Mouse (Mus musculus) embryonic facial prominence, embryonic 13.5 days (tissue): Measurements from ENCODE around the gene Slc26a6. TPM values are rescaled to one million over a fixed set of nuclear protein-coding genes. Genes with fewer than 3 reads are reported as not detected.

Source experiments
- ATAC-seq: fragments of 200-750 bp; cut with Nextera tagmentation; 2 replicates; pipeline ENCODE4 v1.8.0; 2017; ENCODE audit warnings: low read depth; ENCODE audit not compliant: insufficient number of reproducible peaks, insufficient read depth, low FRiP score, low TSS enrichment
- H3K27ac ChIP-seq: fragments of 300-500 bp; sonication (generic); 2 replicates; pipeline ENCODE4 v1.5.1; 2015; ENCODE audit warnings: moderate library complexity, mild to moderate bottlenecking, inconsistent platforms
- H3K27me3 ChIP-seq: fragments of 300-500 bp; sonication (generic); 2 replicates; pipeline ENCODE4 v1.6.1; 2015; ENCODE audit warnings: mild to moderate bottlenecking, inconsistent platforms
- H3K36me3 ChIP-seq: fragments of 300-500 bp; sonication (generic); 2 replicates; pipeline ENCODE4 v1.6.1; 2015; ENCODE audit warnings: mild to moderate bottlenecking, inconsistent platforms
- H3K4me1 ChIP-seq: fragments of 300-500 bp; sonication (generic); 2 replicates; pipeline ENCODE4 v1.6.1; 2015; ENCODE audit warnings: inconsistent platforms
- H3K4me2 ChIP-seq: fragments of 300-500 bp; sonication (generic); 2 replicates; pipeline ENCODE4 v1.6.1; 2015; ENCODE audit warnings: moderate library complexity, mild to moderate bottlenecking, inconsistent platforms
- H3K4me3 ChIP-seq: fragments of 300-500 bp; sonication (generic); 2 replicates; pipeline ENCODE4 v1.5.1; 2015; ENCODE audit warnings: mild to moderate bottlenecking, inconsistent platforms
- H3K9ac ChIP-seq: fragments of 300-500 bp; sonication (generic); 2 replicates; pipeline ENCODE4 v1.6.1; 2015; ENCODE audit warnings: mild to moderate bottlenecking, inconsistent platforms
- H3K9me3 ChIP-seq: fragments of 300-500 bp; sonication (generic); 2 replicates; pipeline ENCODE4 v1.6.1; 2016; ENCODE audit warnings: inconsistent platforms
- WGBS: fragments of 180-500 bp; shearing (Covaris S2); methylation state at CpG from one replicate; pipeline ENCODE4 v1.1.7; 2015; ENCODE audit warnings: mixed read lengths; 5-methylcytosine and 5-hydroxymethylcytosine counted together
- polyA plus RNA-seq: library from polyadenylated mRNA; unstranded; fragments of >200 nt; fragmentation: Nextera tagmentation; extraction: Ambion mirVana; gene quantifications from 2 replicates; pipeline ENCODE4 v1.2.1, GENCODE M21; 2015

The Slc26a6 gene
- polyA plus RNA-seq, 1 experiment from 2014 or later = 20.4 TPM

DNA sequence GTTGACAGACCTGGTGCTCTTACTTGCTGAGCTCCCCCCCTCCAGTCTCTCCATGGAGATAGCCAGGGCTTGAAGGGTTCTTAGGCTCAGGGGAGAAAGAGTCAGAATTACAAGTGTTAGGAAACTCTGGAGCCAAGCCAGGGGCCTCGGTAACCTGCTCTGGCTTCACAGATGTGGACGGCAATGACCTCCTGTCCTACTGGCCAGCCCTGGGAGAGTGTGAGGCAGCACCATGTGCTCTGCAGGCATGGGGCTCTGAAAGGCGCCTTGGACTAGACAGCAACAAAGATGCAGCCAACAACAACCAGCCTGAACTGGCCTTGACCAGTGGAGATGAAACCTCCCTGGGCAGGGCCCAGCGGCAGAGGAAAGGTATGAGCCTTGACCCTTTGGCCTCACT lies 5.7 kb upstream of the Slc26a6 start:
- Histone ChIP-seq H3K27me3 (peaks cover 16% of the 10 kb centered on the region), H3K27ac (no peak overlapping the region), H3K4me2 (no peak overlapping the region), H3K36me3 (no peaks in the 10 kb centered on the region), H3K4me1 (peaks cover 14% of the 10 kb centered on the region; the same call in 1 of the 2 replicates), H3K4me3 (no peak overlapping the region), H3K9me3 (no peaks in the 10 kb centered on the region), H3K9ac (no peak overlapping the region)
- ATAC-seq = no peak
- 79% methylated on average over 4 of the region's 4 CpGs for WGBS

DNA sequence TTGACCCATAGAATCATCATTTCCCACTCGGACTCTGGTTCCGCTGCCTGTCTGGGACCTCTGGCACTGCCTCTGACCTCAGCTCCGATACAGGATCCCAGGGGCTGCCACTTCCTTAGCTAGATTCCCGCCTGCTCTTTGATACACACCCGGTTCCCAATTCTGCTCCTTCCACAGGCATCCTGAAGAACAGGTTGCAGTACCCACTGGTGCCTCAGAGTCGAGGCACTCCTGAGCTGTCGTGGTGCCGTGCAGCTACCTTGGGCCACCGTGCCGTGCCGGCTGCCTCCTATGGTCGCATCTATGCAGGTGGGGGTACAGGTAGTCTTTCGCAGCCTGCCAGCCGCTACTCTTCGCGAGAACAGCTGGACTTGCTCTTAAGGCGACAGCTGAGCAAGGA lies 4.7 kb upstream of the Slc26a6 start:
- no peak overlapping the region for H3K9ac ChIP-seq
- H3K9me3 ChIP-seq = no peaks in the 10 kb centered on the region
- peaks cover 11% of the 10 kb centered on the region for H3K4me1 ChIP-seq
- no peak overlapping the region for H3K4me3 ChIP-seq
- H3K36me3 ChIP-seq = no peaks in the 10 kb centered on the region
- no peak overlapping the region for H3K27ac ChIP-seq
- no peak overlapping the region for H3K4me2 ChIP-seq
- peaks cover 5% of the 10 kb centered on the region; the same call in 1 of the 2 replicates for H3K27me3 ChIP-seq
- WGBS = 73% methylated on average over 17 of the region's 17 CpGs
- no peak for ATAC-seq

DNA sequence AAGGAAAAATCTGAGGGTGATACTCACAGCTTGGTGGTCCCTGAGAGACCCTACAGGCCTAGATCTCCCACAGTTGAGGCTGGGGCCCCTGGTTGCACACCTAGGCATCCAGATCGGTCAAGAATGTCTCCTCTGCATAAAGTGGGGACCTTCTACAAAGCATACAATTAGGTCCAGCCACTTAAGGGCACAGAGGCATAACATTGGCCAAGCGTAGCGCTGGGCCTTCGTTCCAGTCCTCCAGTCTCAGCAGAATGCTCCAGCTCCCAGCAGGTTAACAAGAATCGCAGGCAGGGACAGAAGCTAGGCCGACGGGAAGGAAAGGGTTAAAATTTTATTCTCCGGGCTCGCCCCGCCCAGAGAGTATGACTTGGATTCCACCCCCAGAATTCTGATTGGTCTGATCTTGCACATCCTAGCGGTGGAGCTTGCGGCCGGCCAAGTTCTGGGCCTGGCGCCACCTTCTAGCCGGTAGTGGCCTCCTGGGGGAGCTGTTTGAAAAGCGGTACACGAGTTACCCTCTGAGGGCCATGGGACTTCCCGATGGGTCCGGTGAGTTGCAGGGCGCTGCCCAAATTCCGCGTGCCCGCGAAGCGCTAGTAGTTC lies 655 bp downstream of the Slc26a6 start:
- Histone ChIP-seq H3K4me1 (peaks cover 26% of the 10 kb centered on the region), H3K36me3 (peaks cover 27% of the 10 kb centered on the region), H3K27me3 (no peaks in the 10 kb centered on the region), H3K4me3 (peak overlapping the region; percentile 87), H3K9me3 (no peaks in the 10 kb centered on the region), H3K9ac (peak overlapping the region; percentile 83), H3K27ac (peak overlapping the region; percentile 91), H3K4me2 (peak overlapping the region; percentile 77)
- WGBS = 2% methylated on average over 25 of the region's 25 CpGs
- peak; percentile 81 for ATAC-seq

DNA sequence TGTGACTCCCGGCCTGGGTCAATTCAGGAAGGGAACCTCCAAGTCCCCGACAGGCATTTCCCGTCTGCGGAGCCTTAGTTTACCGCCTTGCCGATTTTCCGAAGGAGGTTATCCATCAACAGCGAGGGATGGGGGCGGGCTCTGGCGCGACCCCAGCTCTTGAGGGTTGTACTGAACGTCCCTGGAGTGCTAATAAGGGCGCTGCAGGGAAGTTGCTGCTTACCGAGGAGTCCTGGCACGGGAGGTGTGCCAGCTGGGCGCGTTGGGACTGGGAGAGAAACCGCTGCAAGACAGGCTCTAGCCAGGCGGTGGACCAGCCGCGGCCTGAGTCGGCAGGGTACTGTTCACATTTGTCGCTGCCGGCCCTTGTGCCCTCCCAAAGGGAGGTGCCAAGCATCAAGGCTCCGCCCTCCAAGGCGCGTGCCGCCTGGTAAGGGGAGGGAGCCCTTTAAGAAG lies 1.2 kb downstream of the Slc26a6 start:
- Histone ChIP-seq H3K27ac (peak overlapping the region; percentile 91), H3K36me3 (peaks cover 33% of the 10 kb centered on the region), H3K4me1 (peaks cover 26% of the 10 kb centered on the region), H3K4me3 (peak overlapping the region; percentile 87), H3K9ac (peak overlapping the region; percentile 83), H3K27me3 (no peaks in the 10 kb centered on the region), H3K4me2 (peak overlapping the region; percentile 77), H3K9me3 (no peaks in the 10 kb centered on the region)
- ATAC-seq = peak; percentile 91
- under 1% methylated on average over 28 of the region's 28 CpGs for WGBS

DNA sequence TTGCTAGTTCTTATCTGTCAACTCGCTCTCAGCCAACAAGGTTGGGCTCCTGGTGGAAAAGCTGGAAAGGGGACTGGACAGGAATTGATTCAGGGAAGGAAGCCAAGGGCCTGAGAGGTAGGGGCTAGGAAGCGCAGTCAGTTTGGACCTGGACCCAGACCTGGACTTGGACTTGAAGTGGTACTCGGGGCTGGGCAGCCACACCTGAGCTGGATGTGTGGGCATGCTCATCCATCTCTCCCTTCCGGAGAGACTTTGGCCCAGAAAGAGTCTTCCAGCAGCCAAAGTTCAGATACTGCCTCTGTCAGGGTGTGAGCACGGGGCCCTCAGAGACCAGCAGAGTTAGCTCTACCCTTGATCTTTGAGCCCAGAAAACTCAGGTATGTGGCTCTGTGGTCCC lies 2.3 kb downstream of the Slc26a6 start:
- peak overlapping the region; percentile 83 for H3K9ac ChIP-seq
- H3K36me3 ChIP-seq = peaks cover 43% of the 10 kb centered on the region
- H3K9me3 ChIP-seq = no peaks in the 10 kb centered on the region
- no peaks in the 10 kb centered on the region for H3K27me3 ChIP-seq
- H3K4me2 ChIP-seq = peak overlapping the region; percentile 77
- no peak for ATAC-seq
- 61% methylated on average over 5 of the region's 5 CpGs for WGBS
- peak overlapping the region; percentile 87; the same call in 1 of the 2 replicates for H3K4me3 ChIP-seq
- H3K27ac ChIP-seq = no peak overlapping the region
- H3K4me1 ChIP-seq = peaks cover 26% of the 10 kb centered on the region

DNA sequence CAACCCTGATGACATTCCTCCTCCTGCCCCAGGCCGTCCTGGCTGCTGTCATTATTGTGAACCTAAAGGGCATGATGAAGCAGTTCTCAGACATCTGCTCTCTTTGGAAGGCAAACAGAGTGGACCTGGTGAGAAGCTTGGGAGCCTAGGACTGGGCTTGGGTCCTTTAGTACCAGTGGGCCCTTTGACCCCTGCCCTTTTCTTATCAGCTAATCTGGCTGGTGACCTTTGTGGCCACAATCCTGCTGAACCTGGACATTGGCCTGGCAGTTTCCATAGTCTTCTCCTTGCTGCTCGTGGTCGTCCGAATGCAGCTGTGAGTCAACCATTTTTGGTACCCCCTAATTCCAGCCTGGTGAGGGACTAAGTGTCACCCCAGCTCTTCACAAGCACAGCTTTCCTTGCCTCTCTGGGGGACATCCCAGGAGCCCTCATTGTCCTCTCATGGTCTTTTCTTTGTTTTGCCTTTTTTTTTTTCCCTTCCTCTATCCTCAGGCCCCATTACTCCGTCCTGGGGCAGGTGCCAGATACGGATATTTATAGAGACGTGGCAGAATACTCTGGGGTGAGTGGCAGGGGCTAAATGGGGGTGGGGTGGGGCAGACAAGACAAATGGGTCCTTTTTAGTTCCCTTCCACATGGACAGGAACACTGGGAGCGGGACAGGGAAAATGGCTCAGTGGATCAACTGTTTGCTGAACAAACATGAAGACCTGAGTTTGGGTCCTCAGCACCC lies 5.9 kb downstream of the Slc26a6 start:
- Histone ChIP-seq H3K27ac (no peak overlapping the region), H3K36me3 (peaks cover 59% of the 10 kb centered on the region), H3K4me3 (no peak overlapping the region), H3K4me2 (no peak overlapping the region), H3K27me3 (no peaks in the 10 kb centered on the region), H3K4me1 (peaks cover 12% of the 10 kb centered on the region), H3K9ac (no peak overlapping the region), H3K9me3 (no peaks in the 10 kb centered on the region)
- 76% methylated on average over 8 of the region's 8 CpGs for WGBS
- ATAC-seq = no peak

DNA sequence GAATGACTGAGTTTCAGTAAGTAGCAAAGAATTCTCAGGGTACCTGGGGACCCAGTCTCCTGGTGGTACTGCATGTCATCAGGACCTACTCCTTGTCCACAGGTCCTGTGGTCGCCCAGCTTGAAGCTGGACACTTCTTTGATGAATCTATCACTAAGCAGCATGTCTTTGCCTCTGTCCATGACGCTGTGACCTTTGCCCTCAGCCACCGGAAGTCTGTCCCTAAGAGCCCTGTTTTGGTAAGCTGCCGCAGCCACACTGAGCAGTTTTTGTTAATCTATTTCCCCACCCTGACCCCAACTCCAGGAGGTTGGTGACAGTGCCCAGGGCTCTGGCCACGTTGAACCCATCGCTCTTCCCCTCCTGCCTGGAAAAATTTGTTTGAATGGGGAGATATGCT lies 59.2 kb downstream of the Slc26a6 start:
- no peak overlapping the region for H3K27ac ChIP-seq
- H3K4me1 ChIP-seq = no peaks in the 10 kb centered on the region
- no peaks in the 10 kb centered on the region for H3K27me3 ChIP-seq
- H3K9ac ChIP-seq = no peak overlapping the region
- H3K9me3 ChIP-seq = no peaks in the 10 kb centered on the region
- no peak for ATAC-seq
- H3K4me2 ChIP-seq = no peak overlapping the region
- 40% methylated on average over 6 of the region's 6 CpGs for WGBS
- H3K36me3 ChIP-seq = no peaks in the 10 kb centered on the region; the same call in 1 of the 2 replicates
- H3K4me3 ChIP-seq = no peak overlapping the region

DNA sequence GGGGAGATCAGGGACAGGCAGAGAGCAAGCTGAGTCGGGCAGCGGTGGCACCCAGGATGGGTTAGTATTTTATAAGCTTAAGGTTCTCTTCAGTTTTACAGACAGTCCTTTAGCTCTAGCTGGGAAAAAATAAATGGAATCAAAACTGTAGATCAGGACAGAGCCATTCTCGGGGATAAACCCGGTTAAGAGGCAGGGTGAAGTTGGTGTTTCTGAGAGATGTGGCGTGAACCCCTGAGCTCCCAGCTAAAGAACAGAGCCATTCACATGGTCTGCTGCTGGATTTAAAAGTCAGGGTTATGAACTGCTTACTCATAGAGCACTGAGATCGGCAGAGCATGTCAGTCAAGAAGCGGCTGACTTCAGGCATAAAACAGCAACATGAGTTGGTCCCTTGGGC lies 60.1 kb downstream of the Slc26a6 start:
- H3K36me3 ChIP-seq = no peaks in the 10 kb centered on the region; the same call in 1 of the 2 replicates
- no peak for ATAC-seq
- H3K27ac ChIP-seq = no peak overlapping the region
- H3K27me3 ChIP-seq = no peaks in the 10 kb centered on the region
- H3K4me1 ChIP-seq = no peaks in the 10 kb centered on the region
- H3K4me3 ChIP-seq = no peak overlapping the region
- no peak overlapping the region for H3K4me2 ChIP-seq
- no peaks in the 10 kb centered on the region for H3K9me3 ChIP-seq
- 85% methylated on average over 7 of the region's 7 CpGs for WGBS
- H3K9ac ChIP-seq = no peak overlapping the region

DNA sequence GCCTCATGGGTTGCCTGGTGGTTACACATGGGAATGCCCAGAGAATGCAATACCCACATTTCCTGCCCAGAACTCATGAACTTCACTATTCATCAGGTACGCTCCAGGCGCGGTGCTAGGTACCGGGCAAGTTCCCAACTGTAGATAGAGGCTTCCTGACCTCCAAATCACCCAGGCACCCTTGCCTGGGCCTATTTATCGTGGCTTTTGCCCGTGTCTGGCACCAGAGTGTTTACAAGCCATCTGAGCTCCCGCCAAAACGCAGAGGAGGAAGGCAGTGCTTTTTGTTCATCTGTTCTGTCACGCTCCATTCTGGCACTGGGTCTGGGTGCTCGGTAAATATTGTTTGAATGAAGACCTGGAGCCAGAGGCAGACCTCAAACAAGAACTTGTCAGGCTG lies 60.5 kb downstream of the Slc26a6 start:
- Histone ChIP-seq H3K27ac (no peak overlapping the region), H3K4me2 (no peak overlapping the region), H3K36me3 (no peaks in the 10 kb centered on the region; the same call in 1 of the 2 replicates), H3K27me3 (no peaks in the 10 kb centered on the region), H3K9me3 (no peaks in the 10 kb centered on the region), H3K4me1 (no peaks in the 10 kb centered on the region), H3K4me3 (no peak overlapping the region), H3K9ac (no peak overlapping the region)
- 78% methylated on average over 10 of the region's 10 CpGs for WGBS
- ATAC-seq = no peak

DNA sequence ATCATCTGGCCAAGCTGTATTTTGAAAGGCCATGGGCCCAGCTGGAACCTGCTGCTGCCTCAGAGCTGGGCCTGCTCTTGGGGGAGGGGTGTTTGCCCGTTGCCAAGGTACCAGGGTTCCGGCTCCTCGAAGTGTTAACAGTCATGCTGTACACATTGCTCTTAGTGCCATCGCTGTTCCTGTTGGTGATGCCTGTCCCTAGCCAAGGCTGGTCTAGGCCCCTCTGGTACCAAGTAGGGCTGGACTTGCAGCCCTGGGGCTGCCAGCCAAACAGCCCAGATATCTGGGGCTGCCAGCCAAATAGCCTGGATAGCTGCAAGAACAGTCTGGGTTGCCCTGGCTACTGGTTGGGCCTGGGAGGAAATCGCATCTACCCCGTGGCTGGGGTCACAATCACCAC lies 61.4 kb downstream of the Slc26a6 start, which contains the start of gene Tmem89:
Gene Tmem89, plus strand, starts transcription at position 129 of the 400 bp plus-strand sequence.
- Histone ChIP-seq H3K27ac (no peak within 1 kb of the TSS), H3K9me3 (no peaks in the 10 kb centered on the region), H3K4me3 (no peak within 1 kb of the TSS), H3K9ac (peak within 1 kb of the TSS; percentile 22; the same call in 1 of the 2 replicates), H3K4me2 (no peak within 1 kb of the TSS), H3K27me3 (no peaks in the 10 kb centered on the region), H3K4me1 (no peaks in the 10 kb centered on the region), H3K36me3 (no peaks in the 10 kb centered on the region; the same call in 1 of the 2 replicates)
- 82% methylated on average over 6 of the region's 6 CpGs for WGBS
- no peak for ATAC-seq

DNA sequence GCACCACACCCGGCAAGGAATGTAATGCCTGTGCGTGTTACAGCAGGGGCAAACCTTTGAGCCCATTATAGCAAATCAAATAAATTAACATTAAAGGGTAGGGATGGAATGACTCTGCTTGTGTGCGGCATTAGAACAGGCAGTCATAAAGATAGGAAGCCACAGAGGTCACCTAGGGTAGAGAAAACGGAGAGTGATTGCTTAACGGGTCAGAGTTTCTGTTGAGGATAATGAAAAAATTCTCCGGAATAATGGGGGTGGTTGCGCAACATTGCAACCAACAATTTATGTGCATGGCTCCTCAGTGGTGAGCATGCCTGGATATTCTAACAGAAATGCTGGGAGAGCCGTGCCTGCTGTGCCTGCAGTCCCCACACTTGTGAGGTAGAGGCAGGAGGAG lies 72.8 kb downstream of the Slc26a6 start:
- Histone ChIP-seq H3K4me1 (no peaks in the 10 kb centered on the region), H3K9me3 (no peaks in the 10 kb centered on the region), H3K27me3 (no peaks in the 10 kb centered on the region), H3K9ac (no peak overlapping the region), H3K4me3 (no peak overlapping the region), H3K27ac (no peak overlapping the region), H3K4me2 (no peak overlapping the region), H3K36me3 (no peaks in the 10 kb centered on the region)
- ATAC-seq = no peak
- 68% methylated on average over 8 of the region's 8 CpGs for WGBS

DNA sequence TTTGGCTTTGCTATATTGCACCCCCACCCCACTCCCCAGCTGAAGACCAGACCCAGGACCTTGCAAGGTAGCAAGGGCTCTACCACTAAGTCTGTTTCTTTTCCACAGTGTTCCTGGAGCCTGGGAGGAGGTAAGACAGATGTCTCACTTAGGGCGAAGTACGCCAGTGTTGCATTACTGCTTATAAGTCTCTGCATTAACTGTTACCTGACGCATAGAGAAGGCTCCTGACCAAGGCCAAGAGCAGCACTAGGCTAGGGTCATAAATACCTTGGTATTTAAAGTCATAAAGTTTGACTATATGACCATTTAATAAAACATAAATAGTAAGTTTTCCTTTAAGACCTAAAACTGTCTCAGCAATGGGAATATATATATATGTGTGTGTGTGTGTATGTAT lies 75.3 kb downstream of the Slc26a6 start:
- Histone ChIP-seq H3K27me3 (no peaks in the 10 kb centered on the region), H3K9me3 (no peaks in the 10 kb centered on the region), H3K4me1 (no peaks in the 10 kb centered on the region), H3K36me3 (no peaks in the 10 kb centered on the region), H3K4me3 (no peak overlapping the region), H3K27ac (no peak overlapping the region), H3K9ac (no peak overlapping the region), H3K4me2 (no peak overlapping the region)
- no peak for ATAC-seq
- 85% methylated on average over 3 of the region's 3 CpGs for WGBS
